Mouse (Mus musculus) liver, postnatal 0 days (tissue): ENCODE data around the gene Stk40.

Experiments
- CTCF ChIP-seq: sonication (generic); IDR thresholded peaks from 2 replicates; pipeline ENCODE4 v1.5.1; 2016; ENCODE audit warnings: antibody characterized with exemption, low read depth
- EP300 ChIP-seq: IDR thresholded peaks from 2 replicates; pipeline ENCODE4 v1.6.1; 2016; ENCODE audit warnings: antibody characterized with exemption, low read depth, mild to moderate bottlenecking

DNA sequence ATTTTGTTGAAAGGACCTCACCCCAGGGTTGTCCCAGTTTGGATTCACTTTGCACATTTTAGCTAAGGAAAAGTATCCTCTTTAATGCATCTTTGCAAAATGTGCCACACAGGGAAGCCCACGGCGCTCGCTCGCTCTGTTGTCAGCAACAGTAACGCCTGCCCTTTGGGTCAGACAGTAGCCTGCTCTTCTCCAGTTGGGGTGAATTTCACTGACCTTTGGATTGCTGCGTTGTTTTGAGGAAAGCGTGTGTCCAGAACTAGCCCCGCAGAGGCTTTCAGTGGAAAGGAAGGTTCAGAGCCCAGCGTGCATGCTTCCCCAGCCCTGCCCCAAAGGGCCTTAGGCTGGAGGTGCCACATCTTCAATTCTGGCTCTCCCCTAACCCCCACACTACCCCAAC, 11.7 kb downstream of the Stk40 start:
- no peak for TF ChIP-seq CTCF
- TF ChIP-seq EP300: no peak
